Mouse (Mus musculus): ENCODE measurements at regions not wholly inside any gene's neighbourhood (a gene's known extent, or its start where the extent isn't known, plus 50 kb on each side); places are given as distances from the start of the nearest gene placed in this dataset.
"Not testable (repeated sequence)": the region's sequence is repeated elsewhere in the genome, so short reads cannot be mapped to it uniquely, and the experiment has no call there.

DNA sequence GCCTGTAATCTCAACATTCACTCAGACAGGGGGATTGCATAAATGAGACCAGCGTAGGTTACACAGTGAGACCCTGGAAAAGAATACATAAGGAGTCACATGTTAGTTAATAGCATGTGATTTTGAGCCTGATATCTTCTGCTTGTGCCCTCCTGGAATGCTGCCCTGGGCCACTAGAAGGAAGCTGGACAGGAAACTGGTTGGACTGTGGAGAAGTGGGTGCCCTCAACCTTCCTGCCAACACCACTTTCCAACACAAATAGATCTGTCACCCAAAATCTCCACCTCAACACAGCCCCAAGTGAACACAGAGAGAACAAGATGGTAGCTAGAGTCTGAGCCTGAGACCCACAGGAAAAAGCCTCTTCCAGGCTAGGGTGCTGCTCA lies 76.2 kb downstream of the Tomm20 start:
- H3K36me3 ChIP-seq (ENCODE audit: control insufficient read depth, insufficient read depth, low read length) = no peaks in the 10 kb centered on the region
- DNase-seq (ENCODE audit: low spot score) (no peak), ATAC-seq (ENCODE audit: insufficient read depth, low FRiP score, low TSS enrichment) (no peak)
- no peaks in the 10 kb centered on the region for H3K4me1 ChIP-seq (ENCODE audit: control insufficient read depth, insufficient read depth, low read length)
- 80% methylated on average over 1 of the region's 1 CpGs for WGBS
- no peak overlapping the region for H3K4me2 ChIP-seq (ENCODE audit: low read depth)
- no peak overlapping the region for H3K27ac ChIP-seq (ENCODE audit: low read depth, low read length)
- no peak overlapping the region for H3K9ac ChIP-seq (ENCODE audit: low read length)
- no peak overlapping the region for H3K4me3 ChIP-seq (ENCODE audit: low read depth, low read length)
- H3K27me3 ChIP-seq (ENCODE audit: control insufficient read depth, insufficient read depth, low read length) = no peaks in the 10 kb centered on the region
- no peaks in the 10 kb centered on the region for H3K9me3 ChIP-seq (ENCODE audit: control insufficient read depth, low read length)

DNA sequence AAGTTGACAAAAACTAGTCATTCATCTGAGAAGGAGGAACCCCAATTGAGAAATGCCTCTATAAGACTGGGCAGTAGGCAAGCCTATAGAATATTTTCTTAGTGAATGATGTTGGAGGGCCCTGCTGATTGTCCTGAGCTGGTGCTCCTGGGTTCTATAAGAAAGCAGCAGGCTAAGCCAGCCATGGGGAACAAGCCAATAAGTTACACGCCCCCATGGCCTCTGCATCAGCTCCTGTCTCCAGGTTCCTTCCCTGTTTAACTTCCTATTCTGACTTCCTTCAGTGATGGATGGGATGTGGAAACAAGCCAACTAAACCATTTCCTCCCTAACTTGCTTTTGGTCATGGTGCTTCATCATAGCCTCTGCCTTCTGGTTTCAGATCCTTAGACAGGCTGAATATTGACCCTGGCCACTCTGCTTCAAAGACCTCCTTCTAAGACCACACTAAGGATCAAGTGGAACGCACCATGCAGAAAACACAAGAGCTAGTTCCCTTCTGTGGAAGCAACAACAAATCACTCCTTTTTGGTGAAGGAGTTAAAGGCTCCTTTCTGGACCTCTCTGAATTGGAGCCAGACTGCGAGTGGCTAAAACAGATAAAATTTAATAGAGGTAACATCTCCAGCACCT lies 76.7 kb downstream of the Tomm20 start:
- H3K36me3 ChIP-seq (ENCODE audit: control insufficient read depth, insufficient read depth, low read length) = no peaks in the 10 kb centered on the region
- no peak overlapping the region for H3K4me3 ChIP-seq (ENCODE audit: low read depth, low read length)
- no peaks in the 10 kb centered on the region for H3K27me3 ChIP-seq (ENCODE audit: control insufficient read depth, insufficient read depth, low read length)
- no peak overlapping the region for H3K27ac ChIP-seq (ENCODE audit: low read depth, low read length)
- H3K4me2 ChIP-seq (ENCODE audit: low read depth) = no peak overlapping the region
- DNase-seq (ENCODE audit: low spot score) (no peak), ATAC-seq (ENCODE audit: insufficient read depth, low FRiP score, low TSS enrichment) (no peak)
- no peaks in the 10 kb centered on the region for H3K9me3 ChIP-seq (ENCODE audit: control insufficient read depth, low read length)
- H3K9ac ChIP-seq (ENCODE audit: low read length) = no peak overlapping the region
- no peaks in the 10 kb centered on the region for H3K4me1 ChIP-seq (ENCODE audit: control insufficient read depth, insufficient read depth, low read length)
- WGBS = 77% methylated on average over 3 of the region's 3 CpGs

DNA sequence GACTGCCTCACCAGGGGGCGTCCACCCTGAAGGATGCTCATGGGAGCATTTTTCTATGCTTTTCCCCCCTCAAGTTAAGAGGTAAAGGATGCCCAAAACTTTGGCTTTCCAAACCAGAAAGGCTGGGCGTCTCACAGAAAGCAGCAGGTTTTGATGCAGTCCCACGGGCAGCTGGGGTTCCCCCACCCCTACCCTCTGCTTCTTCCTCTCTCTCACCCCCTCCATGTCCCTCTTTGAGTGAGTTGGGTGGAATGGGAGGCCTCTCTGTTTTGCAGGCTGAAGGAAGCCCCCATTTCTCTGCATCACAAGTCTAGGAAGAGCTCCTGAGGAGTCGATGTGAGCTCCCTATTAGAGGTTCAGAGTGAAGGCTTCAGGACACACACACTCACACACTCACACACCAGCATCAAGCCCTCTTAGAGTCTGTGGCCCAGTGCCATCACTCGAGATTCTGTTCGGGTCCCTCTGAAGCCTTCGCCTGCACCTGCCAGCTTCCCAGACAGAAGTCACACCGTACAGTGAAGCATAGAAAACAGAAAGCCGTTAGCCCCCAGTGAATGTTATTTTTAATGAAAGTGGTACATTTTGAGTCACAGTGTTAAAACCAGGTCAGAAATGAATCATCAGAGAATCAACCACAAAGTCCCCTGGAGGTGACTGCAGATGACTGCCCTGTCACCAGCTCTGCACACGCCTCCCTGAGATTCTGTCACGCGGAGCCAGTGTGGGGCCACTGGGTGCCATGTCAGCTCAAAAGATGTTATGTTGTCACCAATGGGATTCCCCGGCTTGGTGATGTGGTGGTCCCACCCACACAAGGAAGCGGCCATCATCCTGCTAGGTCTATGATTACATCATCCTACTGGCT lies 78.3 kb downstream of the Tomm20 start:
- Histone ChIP-seq H3K4me2 (ENCODE audit: low read depth) (no peak overlapping the region), H3K27ac (ENCODE audit: low read depth, low read length) (no peak overlapping the region), H3K36me3 (ENCODE audit: control insufficient read depth, insufficient read depth, low read length) (no peaks in the 10 kb centered on the region), H3K4me3 (ENCODE audit: low read depth, low read length) (no peak overlapping the region), H3K4me1 (ENCODE audit: control insufficient read depth, insufficient read depth, low read length) (no peaks in the 10 kb centered on the region), H3K27me3 (ENCODE audit: control insufficient read depth, insufficient read depth, low read length) (no peaks in the 10 kb centered on the region), H3K9ac (ENCODE audit: low read length) (no peak overlapping the region), H3K9me3 (ENCODE audit: control insufficient read depth, low read length) (no peaks in the 10 kb centered on the region)
- WGBS = 90% methylated on average over 14 of the region's 14 CpGs
- DNase-seq (ENCODE audit: low spot score) (no peak), ATAC-seq (ENCODE audit: insufficient read depth, low FRiP score, low TSS enrichment) (no peak)

DNA sequence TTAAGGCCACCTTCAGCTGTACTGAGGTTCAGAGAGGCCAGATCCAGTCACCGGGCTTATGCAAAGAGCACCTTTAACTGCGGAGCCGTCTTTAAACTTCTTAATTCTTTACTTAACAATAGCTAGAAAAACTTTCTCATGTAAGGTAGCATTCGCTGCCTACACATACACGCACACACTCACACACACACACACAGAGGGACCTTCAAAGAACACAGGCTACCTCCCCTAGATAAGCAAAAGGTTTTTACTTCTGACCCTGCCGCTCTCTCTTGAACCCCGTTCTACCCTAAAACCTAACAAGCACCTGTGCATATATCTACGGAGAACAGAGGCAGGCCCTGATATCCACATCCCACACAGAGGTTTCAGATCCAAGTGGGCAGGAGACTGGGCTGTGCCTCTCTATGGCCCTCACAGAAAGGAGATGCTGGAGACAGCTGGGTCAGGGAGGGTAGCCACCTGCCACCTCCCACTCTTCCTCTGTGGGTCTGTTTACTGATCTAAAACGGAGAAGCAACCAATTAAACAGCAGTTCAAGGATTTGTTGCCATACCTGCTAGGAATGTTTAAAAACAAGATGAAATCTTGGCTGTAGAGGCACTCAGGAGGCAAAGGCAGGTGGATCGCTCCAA lies 81.2 kb downstream of the Tomm20 start:
- H3K4me3 ChIP-seq (ENCODE audit: low read depth, low read length) = no peak overlapping the region
- no peaks in the 10 kb centered on the region for H3K4me1 ChIP-seq (ENCODE audit: control insufficient read depth, insufficient read depth, low read length)
- H3K27ac ChIP-seq (ENCODE audit: low read depth, low read length) = no peak overlapping the region
- H3K4me2 ChIP-seq (ENCODE audit: low read depth) = no peak overlapping the region
- ATAC-seq (ENCODE audit: insufficient read depth, low FRiP score, low TSS enrichment) = no peak
- H3K9ac ChIP-seq (ENCODE audit: low read length) = no peak overlapping the region
- H3K27me3 ChIP-seq (ENCODE audit: control insufficient read depth, insufficient read depth, low read length) = no peaks in the 10 kb centered on the region
- H3K36me3 ChIP-seq (ENCODE audit: control insufficient read depth, insufficient read depth, low read length) = no peaks in the 10 kb centered on the region
- WGBS = 89% methylated on average over 10 of the region's 10 CpGs
- no peak for DNase-seq (ENCODE audit: low spot score)
- no peaks in the 10 kb centered on the region for H3K9me3 ChIP-seq (ENCODE audit: control insufficient read depth, low read length)

DNA sequence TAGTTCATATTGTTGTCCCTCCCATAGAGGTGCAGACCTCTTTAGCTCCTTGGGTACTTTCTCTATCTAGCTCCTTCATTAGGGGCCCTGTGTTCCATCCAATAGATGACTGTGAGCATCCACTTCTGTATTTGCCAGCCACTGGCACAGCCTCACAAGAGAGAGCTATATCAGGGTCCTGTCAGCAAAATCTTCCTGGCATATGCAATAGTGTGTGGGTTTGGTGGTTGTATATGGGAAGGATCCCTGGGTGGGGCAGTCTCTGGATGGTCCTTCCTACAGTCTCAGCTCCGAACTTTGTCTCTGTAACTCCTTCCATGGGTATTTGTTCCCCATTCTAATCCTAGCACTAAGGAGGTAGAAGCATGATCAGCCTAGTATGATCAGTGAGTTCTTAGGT lies 82.0 kb downstream of the Tomm20 start:
- not testable (repeated sequence) for H3K27me3 ChIP-seq (ENCODE audit: control insufficient read depth, insufficient read depth, low read length); ATAC-seq (ENCODE audit: insufficient read depth, low FRiP score, low TSS enrichment); H3K27ac ChIP-seq (ENCODE audit: low read depth, low read length); H3K4me1 ChIP-seq (ENCODE audit: control insufficient read depth, insufficient read depth, low read length); H3K36me3 ChIP-seq (ENCODE audit: control insufficient read depth, insufficient read depth, low read length); H3K4me2 ChIP-seq (ENCODE audit: low read depth); H3K9ac ChIP-seq (ENCODE audit: low read length); H3K4me3 ChIP-seq (ENCODE audit: low read depth, low read length); H3K9me3 ChIP-seq (ENCODE audit: control insufficient read depth, low read length); DNase-seq (ENCODE audit: low spot score)
- WGBS = 91% methylated on average over 1 of the region's 1 CpGs

DNA sequence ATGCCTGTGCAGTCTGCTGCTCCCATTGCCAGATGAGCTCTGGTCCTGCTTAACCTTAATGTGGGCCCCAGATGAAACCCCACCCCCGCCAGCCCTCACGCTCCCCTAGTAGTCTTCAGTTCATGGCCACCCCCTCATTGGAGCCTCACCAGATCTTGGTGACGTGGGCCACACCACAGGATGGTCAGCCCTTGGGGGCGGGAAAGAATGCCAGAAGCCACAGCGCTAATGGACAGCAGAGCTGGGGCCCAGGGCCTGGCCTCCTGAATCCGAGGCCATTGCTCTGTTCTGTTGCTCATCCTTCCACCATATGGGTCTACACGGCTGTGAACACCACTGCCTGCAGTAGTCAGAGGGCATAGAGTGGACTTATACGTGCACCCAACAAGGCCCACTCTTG lies 83.9 kb downstream of the Tomm20 start:
- no peak for ATAC-seq (ENCODE audit: insufficient read depth, low FRiP score, low TSS enrichment)
- Histone ChIP-seq H3K4me3 (ENCODE audit: low read depth, low read length) (no peak overlapping the region), H3K36me3 (ENCODE audit: control insufficient read depth, insufficient read depth, low read length) (no peaks in the 10 kb centered on the region), H3K4me1 (ENCODE audit: control insufficient read depth, insufficient read depth, low read length) (no peaks in the 10 kb centered on the region), H3K9ac (ENCODE audit: low read length) (no peak overlapping the region), H3K27ac (ENCODE audit: low read depth, low read length) (no peak overlapping the region), H3K27me3 (ENCODE audit: control insufficient read depth, insufficient read depth, low read length) (no peaks in the 10 kb centered on the region), H3K4me2 (ENCODE audit: low read depth) (no peak overlapping the region), H3K9me3 (ENCODE audit: control insufficient read depth, low read length) (no peaks in the 10 kb centered on the region)
- DNase-seq (ENCODE audit: low spot score) = no peak
- 86% methylated on average over 8 of the region's 8 CpGs for WGBS

DNA sequence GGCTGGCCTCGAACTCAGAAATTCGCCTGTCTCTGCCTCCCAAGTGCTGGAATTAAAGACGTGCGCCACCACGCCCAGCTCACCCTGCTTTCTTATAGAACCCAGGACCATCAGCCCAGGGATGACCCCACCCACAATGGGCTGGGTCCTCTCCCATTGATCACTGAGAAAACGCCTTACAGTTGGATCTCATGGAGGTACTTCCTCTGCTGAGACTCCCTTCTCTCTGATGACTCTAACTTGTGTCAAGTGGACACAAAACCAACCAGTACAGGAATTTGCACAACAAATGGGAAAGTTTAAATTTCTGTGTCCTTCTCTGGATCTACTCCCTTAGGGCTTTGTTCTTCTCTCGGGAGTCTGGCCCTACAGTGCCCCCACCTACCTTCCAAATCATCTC lies 85.0 kb downstream of the Tomm20 start:
- H3K9me3 ChIP-seq (ENCODE audit: control insufficient read depth, low read length) = no peaks in the 10 kb centered on the region
- no peaks in the 10 kb centered on the region for H3K27me3 ChIP-seq (ENCODE audit: control insufficient read depth, insufficient read depth, low read length)
- H3K27ac ChIP-seq (ENCODE audit: low read depth, low read length) = no peak overlapping the region
- DNase-seq (ENCODE audit: low spot score) (no peak), ATAC-seq (ENCODE audit: insufficient read depth, low FRiP score, low TSS enrichment) (no peak)
- no peak overlapping the region for H3K9ac ChIP-seq (ENCODE audit: low read length)
- WGBS = 84% methylated on average over 7 of the region's 7 CpGs
- H3K4me2 ChIP-seq (ENCODE audit: low read depth) = no peak overlapping the region
- H3K4me1 ChIP-seq (ENCODE audit: control insufficient read depth, insufficient read depth, low read length) = no peaks in the 10 kb centered on the region
- no peak overlapping the region for H3K4me3 ChIP-seq (ENCODE audit: low read depth, low read length)
- no peaks in the 10 kb centered on the region for H3K36me3 ChIP-seq (ENCODE audit: control insufficient read depth, insufficient read depth, low read length)

DNA sequence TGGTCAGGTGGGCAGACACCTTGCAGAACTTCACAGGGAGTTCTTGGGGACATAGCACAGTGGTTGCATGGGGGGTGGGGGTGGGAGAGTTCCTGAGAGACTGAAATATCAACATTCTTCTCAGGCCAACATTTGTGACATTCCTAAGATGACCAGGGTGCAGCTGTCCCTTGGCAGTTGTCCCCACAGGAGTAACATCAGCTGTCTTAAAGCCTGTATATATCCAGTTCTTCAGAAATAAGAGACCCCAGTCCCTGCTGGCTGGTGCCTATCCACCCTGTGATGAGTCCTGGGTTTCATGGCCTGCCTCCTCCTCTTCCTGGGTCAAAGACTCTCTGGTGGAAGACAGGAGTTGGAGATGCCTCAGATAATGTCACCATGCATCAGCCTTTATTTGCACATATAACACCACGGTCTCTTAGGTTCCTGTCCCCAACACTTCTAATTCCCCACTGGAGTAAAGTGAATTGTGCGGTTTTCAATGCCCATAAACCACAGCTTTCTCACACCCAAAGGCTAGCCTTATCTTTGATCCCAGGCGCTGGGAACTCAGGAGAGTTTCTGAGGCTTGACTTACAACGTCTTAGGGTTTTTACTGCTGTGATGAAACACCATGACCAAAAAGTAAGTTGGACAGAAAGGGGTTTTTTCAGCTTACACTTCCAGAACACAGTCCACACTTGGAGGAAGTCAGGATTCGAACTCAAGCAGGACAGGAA lies 85.8 kb downstream of the Tomm20 start:
- no peaks in the 10 kb centered on the region for H3K4me1 ChIP-seq (ENCODE audit: control insufficient read depth, insufficient read depth, low read length)
- no peak for DNase-seq (ENCODE audit: low spot score)
- no peak overlapping the region for H3K27ac ChIP-seq (ENCODE audit: low read depth, low read length)
- H3K9ac ChIP-seq (ENCODE audit: low read length) = no peak overlapping the region
- no peaks in the 10 kb centered on the region for H3K27me3 ChIP-seq (ENCODE audit: control insufficient read depth, insufficient read depth, low read length)
- no peak for ATAC-seq (ENCODE audit: insufficient read depth, low FRiP score, low TSS enrichment)
- H3K36me3 ChIP-seq (ENCODE audit: control insufficient read depth, insufficient read depth, low read length) = no peaks in the 10 kb centered on the region
- H3K9me3 ChIP-seq (ENCODE audit: control insufficient read depth, low read length) = no peaks in the 10 kb centered on the region
- no peak overlapping the region for H3K4me2 ChIP-seq (ENCODE audit: low read depth)
- H3K4me3 ChIP-seq (ENCODE audit: low read depth, low read length) = no peak overlapping the region
- WGBS = 88% methylated on average over 5 of the region's 5 CpGs

All from neural tube, embryonic 11.5 days (tissue).